Mouse (Mus musculus) CD4-positive helper T cell, adult 2 months (primary cell): ENCODE measurements around the gene Phldb1.
A peak's percentile ranks its signal among the peaks of the same experiment; 100 is the strongest.
"Not testable (repeated sequence)": the region's sequence is repeated elsewhere in the genome, so short reads cannot be mapped to it uniquely, and the experiment has no call there.

Experiments
- DNase-seq: peaks from one replicate; pipeline ENCODE4 v3.0.0-alpha.2; 2012; ENCODE audit warnings: low read depth, missing footprints, low spot score

Gene Phldb1

DNA sequence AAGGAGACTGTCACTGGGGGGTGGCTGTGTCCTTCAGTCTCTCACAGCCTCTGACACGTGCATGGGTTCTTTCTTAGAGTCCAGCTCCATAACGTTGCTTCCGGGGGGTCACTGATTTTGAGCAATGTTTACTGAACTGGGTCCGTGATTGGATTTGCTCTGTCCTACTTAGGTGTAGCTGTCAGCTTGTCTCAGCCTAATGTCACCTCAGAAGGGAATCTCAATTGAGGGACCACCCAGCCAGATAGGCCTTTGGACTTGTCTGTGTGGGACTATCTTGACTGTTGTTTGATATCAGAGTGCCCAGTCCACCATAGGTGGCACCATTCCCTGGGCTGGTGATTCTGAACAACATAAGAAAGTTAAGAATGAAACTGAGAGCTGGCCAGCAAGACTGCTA lies 81.1 kb downstream of the Phldb1 start:
- DNase-seq, result no peak

DNA sequence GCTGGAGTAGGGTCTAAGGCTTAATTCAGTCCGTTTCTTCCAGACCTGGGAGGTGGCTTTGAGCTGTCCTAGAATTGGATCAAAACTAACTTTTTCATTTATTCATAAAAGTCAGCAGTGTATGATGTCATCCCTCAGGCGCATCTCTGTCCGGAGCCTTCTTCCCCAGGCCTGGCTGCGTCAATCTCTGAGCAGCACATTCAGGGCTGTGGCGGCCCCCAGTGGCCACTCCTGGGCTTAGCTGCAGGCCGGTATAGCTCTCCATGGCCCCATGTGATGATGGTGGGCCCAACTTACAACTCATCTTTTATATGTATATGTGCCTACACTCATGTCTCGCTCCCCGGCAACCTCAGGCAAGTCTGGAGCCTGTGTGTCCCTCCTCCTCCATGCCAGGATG lies 83.0 kb downstream of the Phldb1 start:
- peak; percentile 76 for DNase-seq

DNA sequence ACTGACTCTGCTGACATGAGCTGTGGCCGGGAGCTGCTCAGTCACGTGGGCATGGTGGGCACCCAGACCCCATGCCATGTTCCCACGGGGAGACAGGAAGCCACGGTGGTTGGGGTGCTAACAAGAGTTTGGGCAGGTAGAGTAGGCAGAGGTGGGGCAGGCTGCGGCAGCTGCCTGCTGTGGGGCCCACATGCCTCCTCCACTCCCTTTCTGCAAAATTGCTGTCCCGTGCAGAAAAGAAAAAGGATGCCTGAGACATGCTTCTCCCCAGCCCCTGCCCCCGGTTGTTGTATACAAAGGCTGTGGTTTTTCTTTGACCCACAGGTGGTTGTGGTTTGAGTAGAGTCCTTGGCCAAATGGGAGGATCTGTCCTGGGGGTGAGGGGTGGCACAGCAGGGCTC lies 86.1 kb downstream of the Phldb1 start:
- peak; percentile 67 for DNase-seq

DNA sequence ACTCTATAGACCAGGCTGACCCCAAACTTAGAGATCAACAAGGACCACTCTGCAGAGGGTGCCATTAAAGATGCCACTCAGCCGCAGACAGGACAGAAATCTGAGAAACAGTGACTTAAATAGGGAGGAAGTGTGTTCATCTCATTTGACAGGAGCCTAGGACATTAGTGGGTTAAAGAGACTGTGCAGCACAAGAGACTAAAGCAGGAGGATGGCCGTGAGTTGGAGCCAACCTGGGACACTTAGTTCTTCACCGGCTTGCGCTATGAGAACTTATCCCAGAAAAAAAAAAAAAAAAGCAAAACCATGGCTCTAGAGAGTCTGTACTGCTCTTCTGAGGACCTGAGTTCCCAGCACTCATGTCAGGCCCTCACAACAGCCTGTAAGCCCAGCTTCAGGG lies 87.3 kb downstream of the Phldb1 start:
- no peak for DNase-seq

DNA sequence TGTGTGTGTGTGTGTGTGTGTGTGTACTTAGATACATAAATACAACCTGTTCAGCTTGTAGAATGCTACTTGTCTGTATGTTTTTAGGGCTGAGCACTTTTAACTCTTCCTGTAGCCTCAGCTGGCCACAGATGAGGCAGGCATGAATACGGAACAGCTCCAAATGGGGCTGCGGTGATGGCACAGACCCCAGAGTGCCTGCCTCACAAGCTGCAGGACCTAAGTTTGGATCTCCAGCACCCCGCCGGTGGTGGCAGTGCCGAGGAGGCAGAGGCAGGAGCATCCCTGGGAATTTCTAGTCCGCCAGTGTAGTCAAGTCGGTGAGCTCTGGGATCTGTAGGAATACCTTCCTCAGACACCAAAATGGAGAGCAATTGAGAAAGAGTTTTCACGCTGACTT lies 88.0 kb downstream of the Phldb1 start:
- no peak for DNase-seq

GRCm38 (mm10) chr9:44646366-44646765 lies 88.6 kb downstream of the Phldb1 start:
- DNase-seq, result peak; percentile 52

DNA sequence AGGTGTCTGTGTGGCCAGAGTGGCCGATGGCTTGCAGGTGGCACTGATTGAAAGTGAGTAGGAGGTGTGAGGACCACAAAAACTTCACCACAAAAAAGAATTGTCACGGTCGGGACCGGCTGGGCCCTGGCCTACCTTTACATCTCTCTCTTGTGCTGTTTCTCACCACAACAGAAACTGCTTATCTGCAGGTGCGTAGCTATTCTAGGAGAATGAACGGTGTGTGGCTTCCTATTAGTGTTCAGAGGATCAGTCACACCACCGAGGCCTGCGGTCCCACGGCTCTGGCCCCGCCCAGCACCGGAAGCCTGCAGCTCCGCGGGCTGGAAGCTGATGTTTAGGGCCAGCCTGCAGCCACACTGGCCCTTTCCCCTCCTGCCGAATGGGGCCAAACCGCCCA lies 89.1 kb downstream of the Phldb1 start:
- DNase-seq, result peak; percentile 86

DNA sequence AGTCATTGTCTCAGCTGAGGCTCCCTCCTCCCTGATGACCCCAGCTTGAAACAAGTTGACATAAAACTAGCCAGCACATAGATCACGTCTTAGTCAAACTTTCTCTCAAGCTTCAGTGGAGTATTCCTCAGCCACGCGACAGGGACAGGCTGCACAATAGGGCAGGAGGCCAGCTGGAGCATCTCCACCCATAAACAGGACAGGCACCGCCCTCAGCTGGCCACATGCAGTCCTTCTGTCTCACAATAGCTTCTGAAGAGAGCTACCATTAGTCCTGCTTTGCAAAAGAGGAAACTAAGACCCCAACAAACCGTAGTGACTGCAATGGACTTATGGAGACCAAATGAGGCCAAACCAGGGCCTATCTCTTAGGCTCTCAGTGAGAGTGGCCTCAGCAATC lies 89.5 kb downstream of the Phldb1 start:
- no peak for DNase-seq

DNA sequence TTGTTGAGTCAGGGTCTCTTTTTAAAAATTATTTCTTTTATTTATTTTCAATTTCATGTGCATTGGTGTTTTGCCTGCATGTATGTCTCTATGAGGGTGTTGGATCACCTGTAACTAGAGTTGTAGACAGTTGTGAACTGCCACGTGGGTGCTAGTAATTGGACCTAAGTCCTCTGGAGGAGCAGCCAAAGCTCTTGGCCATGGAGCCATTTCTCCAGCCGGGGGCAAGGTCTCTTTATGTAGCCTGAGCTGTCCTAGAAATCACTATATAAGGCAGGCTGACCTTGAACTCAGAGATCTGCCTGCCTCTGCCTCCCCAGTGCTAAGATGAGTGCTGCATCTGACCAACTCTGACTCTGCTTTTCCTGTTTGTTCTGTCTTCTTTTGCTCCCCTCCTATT lies 90.8 kb downstream of the Phldb1 start:
- no peak for DNase-seq

- no peak for DNase-seq
These were observed 91.9 kb downstream of the Phldb1 start for GRCm38 (mm10) chr9:44643103-44643502.

GRCm38 (mm10) chr9:44641616-44642015 lies 93.4 kb downstream of the Phldb1 start:
- no peak for DNase-seq

- no peak for DNase-seq
These were observed 94.2 kb downstream of the Phldb1 start for GRCm38 (mm10) chr9:44640646-44641357.

DNA sequence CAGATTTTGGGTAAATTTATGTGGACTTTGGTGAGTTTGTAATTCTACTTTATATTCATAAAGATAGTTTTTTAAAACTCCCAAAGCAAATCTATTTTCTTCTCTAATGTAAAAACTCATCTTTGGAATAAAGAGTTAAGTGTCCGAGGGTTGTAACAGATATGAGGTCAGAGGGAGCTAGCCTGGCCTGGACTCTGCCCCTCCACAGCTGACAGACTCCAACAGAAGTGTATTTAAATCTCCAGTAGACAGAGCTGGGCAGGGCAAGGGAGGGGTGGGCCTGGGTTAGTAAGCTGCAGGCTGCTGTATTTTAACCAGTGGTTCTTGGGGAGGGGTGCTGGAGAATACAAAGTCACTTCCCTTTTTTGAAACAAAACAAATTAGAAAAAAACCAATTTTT lies 95.0 kb downstream of the Phldb1 start:
- DNase-seq, result not testable (repeated sequence)

DNA sequence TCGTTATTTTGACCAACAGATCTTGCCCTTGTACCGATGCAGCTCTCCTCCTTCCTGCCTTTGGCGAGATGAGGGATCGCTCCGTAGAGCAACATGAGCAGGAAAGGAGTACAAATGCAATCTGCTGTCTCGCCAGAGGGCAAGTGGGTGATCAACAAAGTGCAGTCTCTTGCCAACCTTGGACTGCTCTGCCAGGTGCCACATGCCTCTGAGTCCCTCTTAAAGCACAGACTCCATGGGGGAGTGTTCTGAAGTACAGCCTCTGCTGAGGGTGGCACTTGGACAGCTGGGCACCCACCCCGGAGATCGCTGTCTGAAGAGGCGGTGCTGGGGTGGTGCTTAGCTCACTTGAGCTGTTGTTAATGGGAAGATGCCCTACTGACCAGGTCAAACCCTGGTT lies 96.3 kb downstream of the Phldb1 start:
- not testable (repeated sequence) for DNase-seq

DNA sequence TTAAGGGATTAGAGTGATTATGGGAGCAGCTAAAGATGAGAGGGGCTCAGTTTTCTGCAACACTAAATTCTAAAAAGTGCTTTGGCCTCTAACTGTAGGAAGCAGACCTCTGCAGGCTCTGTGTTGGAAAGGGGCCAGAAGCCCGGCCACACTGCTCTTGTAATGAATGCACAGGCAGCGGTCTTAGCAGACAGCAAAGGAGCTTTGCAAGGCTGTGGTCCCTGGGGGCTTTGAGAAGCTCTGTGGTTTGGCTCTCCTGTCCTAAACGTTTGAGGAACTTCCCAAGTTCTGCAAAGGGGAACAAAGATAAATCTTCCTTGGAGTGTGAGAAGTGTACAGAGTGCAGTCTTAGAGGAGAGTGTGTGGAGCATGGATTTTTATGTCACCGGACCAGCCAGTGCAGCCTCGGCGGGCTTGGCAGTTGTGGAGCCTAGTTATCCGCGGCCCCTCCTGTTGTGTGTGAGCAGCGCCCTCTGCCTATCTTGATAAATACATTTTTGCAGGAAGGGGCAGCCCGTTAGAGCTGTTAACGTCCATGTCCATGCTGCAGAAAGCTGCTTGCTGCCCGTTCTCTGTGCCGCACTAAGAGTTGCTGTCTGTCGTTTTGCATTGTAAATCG lies 97.3 kb downstream of the Phldb1 start:
- DNase-seq, result no peak
